Mouse (Mus musculus) thymus, postnatal 36 days (tissue): ENCODE results near the gene Prmt1.
A peak's percentile ranks its signal among the peaks of the same experiment; 100 is the strongest.

Experiments
- DNase-seq, 2 experiments: peaks; one replicate each; pipeline ENCODE4 v3.0.0; 2022; ENCODE audit warnings: mixed read lengths in 2 of 2

Prmt1 gene

DNA sequence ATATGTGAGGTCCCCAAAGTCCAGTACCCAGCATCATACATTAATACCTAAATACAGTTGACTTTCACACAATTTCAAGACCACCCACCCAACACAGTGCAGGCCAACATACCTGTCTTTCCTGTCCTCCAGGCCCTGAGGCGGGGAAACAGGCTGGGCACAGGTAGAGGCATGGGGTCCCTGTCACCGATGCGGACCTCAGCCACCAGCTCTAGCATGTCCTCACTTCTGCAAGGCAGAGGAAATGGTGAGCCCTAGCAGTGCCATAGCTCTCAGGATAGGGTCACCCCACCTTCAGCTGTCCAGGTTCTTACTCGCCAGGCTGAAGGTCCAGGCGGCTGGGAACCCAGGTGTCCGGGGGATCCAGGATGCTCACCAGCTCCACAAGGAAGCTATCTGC is 25.6 kb upstream of the Prmt1 start:
- no peak for DNase-seq

DNA sequence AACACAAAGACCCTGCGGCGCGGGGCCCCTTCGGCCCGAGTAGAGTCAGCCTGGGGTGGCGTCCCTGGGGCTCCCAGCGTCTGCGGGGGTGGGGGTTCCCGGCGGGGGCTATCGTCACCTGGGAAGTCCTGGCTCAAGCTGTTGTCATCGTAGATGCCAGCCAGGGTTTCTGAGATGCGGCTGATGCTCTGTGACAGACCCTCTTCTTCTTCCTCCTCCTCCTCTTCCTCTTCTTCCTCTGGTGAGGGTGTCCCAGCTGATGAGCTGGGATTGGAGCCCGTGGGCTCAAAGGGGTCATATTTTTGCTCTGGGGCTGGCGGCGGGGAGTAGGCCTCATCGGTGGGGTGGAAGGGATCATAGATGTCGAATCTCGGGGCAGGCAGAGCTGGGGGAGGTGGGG is 22.0 kb upstream of the Prmt1 start:
- no peak for DNase-seq

- no peak for DNase-seq
Observed at GRCm38 (mm10) chr7:45007846-45008245, 21.5 kb upstream of the Prmt1 start.

DNA sequence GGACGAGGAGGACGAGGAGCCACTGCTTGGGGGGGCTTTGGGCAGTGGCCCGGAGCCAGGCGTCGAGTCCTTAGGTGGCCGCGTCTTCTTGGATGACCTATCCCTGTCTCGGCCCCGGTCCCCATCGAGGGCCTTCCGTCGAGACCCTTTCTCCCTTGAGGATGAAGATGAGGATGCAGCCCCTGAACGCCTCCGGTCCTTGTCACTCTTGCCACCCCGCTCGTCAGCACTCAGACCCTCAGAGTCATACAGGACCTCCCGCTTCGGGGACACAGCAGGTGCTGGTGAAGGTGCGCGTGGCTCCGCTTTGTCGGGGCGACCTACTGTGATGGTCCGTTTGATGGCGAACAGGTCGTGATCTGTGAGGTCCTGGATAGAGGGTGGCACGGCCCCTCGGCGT is 20.8 kb upstream of the Prmt1 start:
- no peak for DNase-seq

DNA sequence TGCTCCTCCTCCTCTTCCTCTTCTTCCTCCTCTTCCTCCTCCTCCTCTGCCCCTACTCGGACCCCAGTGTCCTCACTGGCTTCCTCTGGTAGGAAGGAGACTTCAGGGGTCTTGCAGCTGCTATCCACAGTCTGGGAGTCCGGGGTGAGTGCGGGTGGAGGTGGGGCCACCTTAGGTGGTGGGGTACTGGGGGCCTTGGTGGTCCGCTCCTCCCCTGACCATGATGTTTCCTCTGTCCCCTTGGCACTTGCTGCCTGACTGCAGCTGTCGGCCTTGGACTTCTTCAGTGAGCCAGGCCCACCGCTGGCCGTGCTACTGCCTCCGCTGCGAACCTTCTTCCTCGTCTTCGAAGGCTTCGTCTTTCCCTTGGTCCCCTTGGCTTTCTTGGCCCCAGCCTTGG is 20.1 kb upstream of the Prmt1 start:
- no peak for DNase-seq

DNA sequence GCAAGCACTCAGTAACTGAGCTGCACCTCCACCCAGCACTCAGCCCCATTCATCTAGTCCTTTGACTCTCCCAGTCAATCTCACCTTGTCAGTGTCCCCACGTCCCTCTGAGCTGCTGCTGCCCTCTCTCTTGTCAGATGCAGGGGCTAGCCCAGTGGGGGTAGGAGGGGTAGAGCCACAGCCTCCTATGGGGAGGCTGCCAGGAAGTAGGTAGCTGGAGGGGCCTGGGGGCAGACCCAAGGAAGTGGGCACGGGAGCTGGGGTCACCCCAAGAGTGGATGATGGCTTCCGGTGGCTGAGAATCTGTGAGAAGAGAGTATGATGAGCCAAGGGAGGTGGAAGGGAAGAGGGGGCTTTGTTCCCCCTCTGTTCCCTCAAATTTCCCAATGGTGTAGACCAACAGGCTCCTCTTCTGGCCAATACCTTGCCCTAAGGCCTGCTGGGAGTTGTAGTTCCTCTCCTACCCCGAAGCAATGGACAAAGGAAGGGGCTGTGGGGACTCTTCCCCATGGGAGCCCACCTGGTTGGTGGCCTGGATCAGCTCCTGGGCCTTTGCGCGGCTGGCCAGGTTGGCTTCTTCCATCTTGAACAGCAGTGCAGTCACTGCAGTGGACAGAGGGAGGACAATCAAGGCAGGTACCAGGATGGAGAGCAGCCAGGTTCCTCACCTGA is 19.1 kb upstream of the Prmt1 start:
- DNase-seq = no peak

DNA sequence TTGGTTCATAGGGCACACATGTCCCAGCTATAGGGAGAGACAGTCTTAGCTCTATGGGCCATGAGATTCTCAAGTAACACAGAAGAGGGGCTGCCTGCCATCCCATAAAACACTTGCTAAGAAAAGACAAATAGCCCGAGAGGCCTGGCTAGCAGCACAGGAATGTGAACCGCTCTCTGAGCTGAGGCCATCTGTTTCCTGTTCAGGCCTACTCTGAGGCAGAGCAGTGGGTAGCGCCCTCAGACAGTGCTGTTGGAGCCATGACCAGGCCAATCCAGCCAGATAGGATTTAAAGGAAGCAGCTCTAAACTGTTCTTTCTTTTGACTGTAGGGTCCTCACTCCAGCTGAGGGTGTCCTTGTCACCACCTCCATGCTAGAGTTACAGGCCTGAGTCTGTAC is 18.2 kb upstream of the Prmt1 start:
- no peak for DNase-seq

GRCm38 (mm10) chr7:45002440-45002839 is 16.1 kb upstream of the Prmt1 start:
- no peak for DNase-seq

DNA sequence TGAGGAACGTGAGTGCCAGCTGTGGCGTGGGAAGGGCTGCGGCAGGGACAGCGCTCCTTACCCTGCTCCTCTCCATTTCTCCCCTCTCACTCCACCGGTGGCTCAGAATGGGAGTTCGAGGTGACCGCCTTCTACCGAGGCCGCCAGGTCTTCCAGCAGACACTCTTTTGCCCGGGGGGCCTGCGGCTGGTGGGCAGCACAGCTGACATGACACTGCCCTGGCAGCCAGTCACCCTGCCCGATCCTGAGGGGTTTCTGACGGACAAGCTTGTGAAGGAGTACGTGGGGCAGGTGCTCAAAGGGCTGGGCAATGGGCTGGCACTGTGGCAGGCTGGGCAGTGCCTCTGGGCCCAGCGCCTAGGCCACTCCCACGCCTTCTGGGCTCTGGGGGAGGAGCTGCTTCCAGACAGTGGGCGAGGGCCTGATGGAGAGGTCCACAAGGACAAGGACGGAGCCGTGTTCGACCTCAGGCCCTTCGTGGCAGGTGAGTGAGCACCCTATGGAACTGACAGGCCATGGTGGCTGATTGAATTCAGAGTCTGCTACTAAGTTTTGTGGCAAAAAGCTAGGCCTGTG is 14.3 kb upstream of the Prmt1 start:
- DNase-seq = no peak

GRCm38 (mm10) chr7:44999753-45000152 is 13.4 kb upstream of the Prmt1 start:
- no peak for DNase-seq

GRCm38 (mm10) chr7:44998501-44998955 is 12.2 kb upstream of the Prmt1 start, which contains the start of gene Bcl2l12:
Gene Bcl2l12 (minus strand): TSS chr7:44998712.
- peak; percentile 22 to 34 for DNase-seq

DNA sequence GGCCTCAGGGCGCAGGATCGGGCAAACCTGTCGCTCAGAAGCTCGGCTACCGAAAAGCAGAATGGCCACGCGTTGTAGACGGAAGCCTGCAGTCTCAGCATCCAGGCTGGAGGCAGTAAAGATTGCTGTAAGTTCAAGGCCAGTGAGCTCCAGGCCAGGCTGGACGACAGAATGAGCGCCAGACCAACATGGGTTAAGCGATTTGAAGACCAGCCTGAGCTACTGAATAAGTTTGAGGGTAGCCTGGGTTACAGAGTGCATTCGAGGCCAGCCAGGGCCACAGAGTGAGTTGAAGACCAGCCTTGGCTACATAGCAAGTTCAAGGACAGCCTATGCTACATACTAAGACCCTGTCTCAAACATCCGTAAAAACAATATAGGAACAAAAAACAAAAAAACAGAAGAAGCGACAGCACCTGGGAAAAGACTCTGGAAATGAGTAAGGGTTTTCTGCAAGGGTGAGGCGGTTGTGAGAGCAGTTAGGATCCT is 11.6 kb upstream of the Prmt1 start:
- no peak for DNase-seq

- DNase-seq = peak; percentile 96
Observed at GRCm38 (mm10) chr7:44997231-44997939, 11.0 kb upstream of the Prmt1 start, which contains the start of gene Irf3. Gene Irf3 (plus strand): TSS chr7:44997648.

DNA sequence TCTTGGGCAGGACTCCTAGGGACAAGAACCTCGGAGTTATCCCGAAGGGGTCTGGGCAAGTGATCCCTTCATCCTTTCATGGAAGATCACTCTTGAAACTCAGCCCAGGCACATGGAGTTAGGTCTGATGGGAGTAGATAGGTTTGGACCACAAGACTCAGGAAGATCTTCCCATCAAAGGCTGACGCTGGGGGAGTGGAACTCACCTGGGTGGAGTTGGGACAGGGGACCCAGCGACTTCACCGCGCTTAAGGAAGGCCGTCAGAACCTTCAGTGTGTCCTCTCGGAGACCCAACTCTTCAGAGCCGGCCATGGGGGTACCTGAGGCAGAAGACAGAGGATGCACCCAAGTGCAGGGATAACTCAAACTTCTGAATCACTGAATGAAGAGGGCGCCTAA is 10.3 kb upstream of the Prmt1 start:
- DNase-seq = peak in 1 of 2 experiments; percentile 25

- peak in 1 of 2 experiments; percentile 42 for DNase-seq
Observed at GRCm38 (mm10) chr7:44986879-44987718, 731 bp upstream of the Prmt1 start.

DNA sequence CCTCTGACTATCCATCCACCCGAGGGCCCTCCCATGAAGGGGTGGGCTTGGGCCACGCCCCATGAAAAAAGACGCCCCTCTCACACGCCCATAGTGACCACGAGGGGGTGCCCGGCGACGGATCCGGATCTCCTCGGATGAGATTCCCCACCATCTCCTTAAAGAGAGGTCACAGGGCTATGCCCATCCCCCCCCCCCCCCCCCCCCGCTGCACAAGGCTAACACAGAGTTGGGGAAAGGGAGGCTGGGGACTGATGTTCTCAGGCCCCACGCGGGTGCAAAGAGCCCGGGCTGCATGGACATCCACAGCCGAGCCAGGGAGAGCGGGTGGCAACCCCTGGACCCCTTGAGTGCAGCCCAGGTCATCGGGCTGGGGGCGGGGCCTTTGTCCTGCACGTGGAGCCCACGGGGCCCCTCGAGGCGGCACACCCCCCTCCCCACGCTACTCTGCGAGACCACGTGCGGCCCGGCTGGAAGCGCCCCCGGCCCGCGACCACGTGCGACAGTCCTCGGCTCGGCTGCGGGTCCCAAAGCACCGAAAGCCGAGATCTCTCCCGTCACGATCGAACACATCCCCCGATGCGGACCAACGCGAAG is 675 bp downstream of the Prmt1 start:
- peak; percentile 60 to 77 for DNase-seq

DNA sequence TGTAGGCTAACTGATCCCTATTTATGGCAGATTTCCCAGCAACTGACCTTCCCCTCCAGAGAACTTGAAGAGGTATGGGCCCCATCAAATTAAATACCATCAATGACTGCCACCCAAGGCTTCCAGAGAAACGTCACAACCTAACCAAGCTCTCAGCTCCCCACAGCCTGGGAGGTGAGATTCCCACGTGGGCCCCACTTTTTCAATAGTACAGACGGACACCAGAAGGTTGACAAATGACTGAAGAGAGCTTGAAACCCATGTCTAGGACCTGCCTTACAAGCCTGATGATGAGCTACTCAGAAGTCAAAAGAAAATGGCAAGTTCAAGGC is 1.6 kb downstream of the Prmt1 start:
- no peak for DNase-seq

- no peak for DNase-seq
Observed at GRCm38 (mm10) chr7:44983944-44984832, 2.2 kb downstream of the Prmt1 start.

DNA sequence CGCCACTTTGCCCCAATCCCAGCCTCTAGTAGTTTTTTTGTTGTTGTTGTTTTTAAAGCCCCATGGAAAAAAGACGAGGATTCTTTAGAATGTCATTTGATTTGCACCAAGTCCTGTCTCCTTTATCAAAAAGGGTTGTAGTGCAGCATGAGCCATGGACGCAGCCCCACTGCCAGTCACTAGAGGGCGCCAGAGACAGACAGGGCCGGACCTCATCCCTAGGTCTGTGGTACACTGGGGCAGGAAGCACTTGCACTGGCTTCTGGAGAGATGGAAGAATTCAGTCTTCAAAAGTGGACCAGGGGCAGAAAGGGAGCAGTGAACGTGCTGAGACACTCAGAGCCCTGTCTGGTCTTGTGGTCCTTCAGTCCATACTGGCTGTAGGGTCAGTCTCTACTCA is 3.3 kb downstream of the Prmt1 start:
- DNase-seq = peak; percentile 81 to 87

DNA sequence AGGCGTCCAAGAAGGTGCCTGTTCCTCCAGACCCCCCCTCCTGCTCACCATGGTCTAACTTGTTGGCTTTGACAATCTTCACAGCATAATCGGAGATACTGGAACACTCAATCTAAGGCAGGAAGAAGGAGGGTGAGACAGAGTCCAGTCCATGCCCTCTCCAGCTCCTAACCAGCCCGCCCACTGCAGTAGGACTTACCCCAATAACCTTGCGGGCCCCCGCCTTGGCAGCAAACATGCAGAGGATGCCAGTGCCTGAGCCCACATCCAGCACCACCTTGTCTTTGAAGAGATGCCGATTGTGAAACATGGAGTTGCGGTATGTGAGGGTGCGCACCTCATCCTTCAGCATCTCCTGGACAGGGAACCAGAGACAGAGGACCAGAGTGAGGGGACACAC is 4.8 kb downstream of the Prmt1 start:
- no peak for DNase-seq

DNA sequence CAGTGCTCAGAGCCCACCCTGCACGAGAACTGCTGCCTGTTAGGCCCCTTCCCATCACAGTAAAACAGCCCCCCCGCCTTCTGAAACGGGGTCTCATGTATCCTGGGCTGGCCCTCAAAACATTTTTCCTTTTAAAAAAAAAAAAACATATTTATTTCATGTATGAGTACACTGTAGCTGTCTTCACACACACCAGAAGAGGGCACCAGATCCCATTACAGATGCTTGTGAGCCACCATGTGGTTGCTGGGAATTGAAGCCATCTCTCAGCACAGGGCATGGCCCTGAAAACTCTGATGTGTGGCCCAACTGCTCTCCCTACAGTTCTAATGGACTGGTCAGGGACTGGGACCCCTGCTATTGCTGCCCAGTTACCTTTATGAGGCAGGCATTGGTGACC is 8.1 kb downstream of the Prmt1 start:
- no peak for DNase-seq

DNA sequence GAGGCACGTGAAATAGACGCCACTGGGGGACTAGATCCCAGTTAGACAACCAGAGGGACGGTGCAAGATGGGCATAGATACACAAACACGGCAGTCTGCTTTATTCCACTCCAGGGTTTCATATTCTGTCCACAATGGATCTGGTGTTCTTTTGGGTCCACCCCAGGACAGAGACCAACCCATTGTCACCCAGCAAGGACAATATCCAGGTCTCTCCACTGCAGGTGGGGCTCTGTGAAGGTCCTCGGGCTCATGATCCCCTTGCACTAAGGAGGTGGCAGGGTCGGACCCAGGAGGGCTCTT is 11.3 kb downstream of the Prmt1 start:
- no peak for DNase-seq
